ENCODE assay signal across 8 mouse cellular contexts in genomic region chrX:81070210-81070803, GRCm38 (mm10). TPM values are rescaled to one million over a fixed set of nuclear protein-coding genes. Genes with fewer than 3 reads are reported as not detected.
A peak's percentile ranks its signal among the peaks of the same experiment; 100 is the strongest.
DNase-seq lines count a peak whose midpoint lies in the region; ATAC-seq and TF ChIP-seq lines count a peak whose summit lies in the region.

TSS of gene Tmem47 (plus strand) at chrX:81070698.

- no peaks in the 10 kb centered on the region for H3K27me3 ChIP-seq in E14TG2a.4 (ENCODE audit: insufficient read depth, low read length)
- H3K27me3 ChIP-seq in forebrain, embryonic 13.5 days, result no peaks in the 10 kb centered on the region
- no peaks in the 10 kb centered on the region for H3K27me3 ChIP-seq in heart, embryonic 15.5 days
- peaks cover 3% of the 10 kb centered on the region; the same call in 1 of the 2 replicates for H3K27me3 ChIP-seq in liver, embryonic 14.5 days (ENCODE audit: control insufficient read depth, insufficient read depth, low read length)
- H3K27me3 ChIP-seq in neural tube, embryonic 14.5 days (ENCODE audit: control insufficient read depth, insufficient read depth, low read length), result no peaks in the 10 kb centered on the region

- peak; percentile 74 for DNase-seq in kidney, postnatal 14 days
- no peak for DNase-seq in liver, embryonic 14.5 days (ENCODE audit: low read depth in 3 of 3, low spot score in 3 of 3)
- peak; percentile 68 to 71 for DNase-seq in urinary bladder, postnatal 4 days (ENCODE audit: low spot score in 2 of 2)

- 7% methylated on average over 26 of the region's 39 CpGs for WGBS in forebrain, embryonic 13.5 days
- 4% methylated on average over 32 of the region's 39 CpGs for WGBS in heart, embryonic 15.5 days
- WGBS in liver, embryonic 14.5 days (ENCODE audit: insufficient replicate concordance), result 5% methylated on average over 22 of the region's 39 CpGs
- WGBS in neural tube, embryonic 14.5 days, result 4% methylated on average over 35 of the region's 39 CpGs

- TF ChIP-seq CTCF in E14TG2a.4 (conservative IDR thresholded peaks at IDR 0.05; ENCODE audit: low read length), result no peak
- no peak for TF ChIP-seq CTCF in liver, embryonic 14.5 days (IDR thresholded peaks at IDR 0.05; ENCODE audit: low read depth)

- no peaks in the 10 kb centered on the region for H3K36me3 ChIP-seq in E14TG2a.4 (ENCODE audit: insufficient read depth, low read length)
- no peaks in the 10 kb centered on the region for H3K36me3 ChIP-seq in forebrain, embryonic 13.5 days (ENCODE audit: poor library complexity, severe bottlenecking)
- no peaks in the 10 kb centered on the region for H3K36me3 ChIP-seq in heart, embryonic 15.5 days
- no peaks in the 10 kb centered on the region for H3K36me3 ChIP-seq in liver, embryonic 14.5 days (replicated peaks; ENCODE audit: control insufficient read depth, insufficient read depth, low read depth)
- no peaks in the 10 kb centered on the region for H3K36me3 ChIP-seq in neural tube, embryonic 14.5 days (ENCODE audit: control insufficient read depth, insufficient read depth, low read length)

- H3K4me1 ChIP-seq in E14TG2a.4 (replicated peaks; ENCODE audit: low read depth, low read length), result peaks cover 7% of the 10 kb centered on the region; the same call in 1 of the 2 replicates
- H3K4me1 ChIP-seq in brown adipose tissue, adult 24 weeks (ENCODE audit: control insufficient read depth, insufficient read depth, insufficient read length, low read length), result no peaks in the 10 kb centered on the region
- 0 out of 2 replicates have a peak, but pooled peaks cover 4% of the 10 kb centered on the region for H3K4me1 ChIP-seq in forebrain, embryonic 13.5 days
- H3K4me1 ChIP-seq in heart, embryonic 15.5 days (replicated peaks), result 0 out of 2 replicates have a peak, but pooled peaks cover 3% of the 10 kb centered on the region
- H3K4me1 ChIP-seq in liver, embryonic 14.5 days (replicated peaks; ENCODE audit: control insufficient read depth in 2 of 2, insufficient read depth in 2 of 2, low read length in 1 of 2), result no peaks in the 10 kb centered on the region
- no peaks in the 10 kb centered on the region for H3K4me1 ChIP-seq in neural tube, embryonic 14.5 days (ENCODE audit: control insufficient read depth, insufficient read depth, low read length)

- H3K9ac ChIP-seq in forebrain, embryonic 13.5 days, result peak within 1 kb of the TSS; percentile 75
- H3K9ac ChIP-seq in heart, embryonic 15.5 days, result peak within 1 kb of the TSS; percentile 66
- no peak within 1 kb of the TSS for H3K9ac ChIP-seq in liver, embryonic 14.5 days (replicated peaks)
- peak within 1 kb of the TSS; percentile 60 for H3K9ac ChIP-seq in neural tube, embryonic 14.5 days (replicated peaks; ENCODE audit: low read depth, low read length)

- H3K4me2 ChIP-seq in forebrain, embryonic 13.5 days, result peak within 1 kb of the TSS; percentile 60
- H3K4me2 ChIP-seq in heart, embryonic 15.5 days, result peak within 1 kb of the TSS; percentile 65
- peak within 1 kb of the TSS; percentile 54 for H3K4me2 ChIP-seq in liver, embryonic 14.5 days (ENCODE audit: low read depth)
- H3K4me2 ChIP-seq in neural tube, embryonic 14.5 days (ENCODE audit: low read depth, low read length), result peak within 1 kb of the TSS; percentile 50

- ATAC-seq in forebrain, embryonic 13.5 days, result peak; percentile 95
- peak; percentile 96 for ATAC-seq in heart, embryonic 15.5 days (replicated peaks; ENCODE audit: insufficient number of reproducible peaks, insufficient read depth, low FRiP score, low read depth)
- peak; percentile 45 for ATAC-seq in liver, embryonic 14.5 days (ENCODE audit: insufficient read depth)
- peak; percentile 97 for ATAC-seq in neural tube, embryonic 14.5 days (ENCODE audit: low read depth)

- no peak for TF ChIP-seq EP300 in liver, embryonic 14.5 days (IDR thresholded peaks at IDR 0.05; ENCODE audit: low read depth)

- peak within 1 kb of the TSS; percentile 84 for H3K4me3 ChIP-seq in E14TG2a.4 (replicated peaks; ENCODE audit: low read length)
- H3K4me3 ChIP-seq in brown adipose tissue, adult 24 weeks (ENCODE audit: insufficient read depth, low read depth, low read length), result peak within 1 kb of the TSS; percentile 56
- peak within 1 kb of the TSS; percentile 57 for H3K4me3 ChIP-seq in forebrain, embryonic 13.5 days
- peak within 1 kb of the TSS; percentile 66 for H3K4me3 ChIP-seq in heart, embryonic 15.5 days
- peak within 1 kb of the TSS; percentile 34 to 47 for H3K4me3 ChIP-seq in liver, embryonic 14.5 days (ENCODE audit: insufficient read depth in 1 of 2, low read depth in 2 of 2, low read length in 2 of 2)
- peak within 1 kb of the TSS; percentile 57 for H3K4me3 ChIP-seq in neural tube, embryonic 14.5 days (ENCODE audit: low read depth, low read length)

- H3K27ac ChIP-seq in brown adipose tissue, adult 24 weeks (replicated peaks; ENCODE audit: low read depth, low read length), result no peak within 1 kb of the TSS; the same call in 1 of the 2 replicates
- H3K27ac ChIP-seq in forebrain, embryonic 13.5 days, result peak within 1 kb of the TSS; percentile 75
- H3K27ac ChIP-seq in heart, embryonic 15.5 days, result peak within 1 kb of the TSS; percentile 94
- no peak within 1 kb of the TSS for H3K27ac ChIP-seq in liver, embryonic 14.5 days
- peak within 1 kb of the TSS; percentile 64 for H3K27ac ChIP-seq in neural tube, embryonic 14.5 days (ENCODE audit: low read depth, low read length)

- H3K9me3 ChIP-seq in E14TG2a.4 (ENCODE audit: low read length), result no peaks in the 10 kb centered on the region
- H3K9me3 ChIP-seq in forebrain, embryonic 13.5 days (replicated peaks), result no peaks in the 10 kb centered on the region
- H3K9me3 ChIP-seq in heart, embryonic 15.5 days (replicated peaks), result no peaks in the 10 kb centered on the region
- H3K9me3 ChIP-seq in liver, embryonic 14.5 days (ENCODE audit: control insufficient read depth, low read length), result no peaks in the 10 kb centered on the region
- H3K9me3 ChIP-seq in neural tube, embryonic 14.5 days (ENCODE audit: control insufficient read depth, low read length), result no peaks in the 10 kb centered on the region

RNA-seq across cellular contexts. Expression of gene Tmem47, which starts in this region (rescaled TPM):
- polyA plus RNA-seq in brown adipose tissue, adult 24 weeks (2012; ENCODE audit: insufficient read depth, insufficient read length, missing spikeins), result 2.3 and 2.5 TPM in 2 replicates
- 15.2 and 17.5 TPM in 2 replicates for polyA plus RNA-seq in forebrain, embryonic 13.5 days (2015; fragmentation: Nextera tagmentation; extraction: Ambion mirVana)
- 19.4 and 20.9 TPM in 2 replicates for polyA plus RNA-seq in heart, embryonic 15.5 days (2015; fragmentation: Nextera tagmentation; extraction: Ambion mirVana)
- 0.94 and 1.2 TPM in 2 replicates for polyA plus RNA-seq in liver, embryonic 14.5 days (2012; rRNA removed)
- polyA plus RNA-seq in liver, embryonic 14.5 days (2014; fragmentation: Nextera tagmentation; extraction: Ambion mirVana), result 1.3 and 1.5 TPM in 2 replicates
- 24.9 and 28.2 TPM in 2 replicates for polyA plus RNA-seq in neural tube, embryonic 14.5 days (2014; fragmentation: Nextera tagmentation; extraction: Ambion mirVana)

Comparison
In these comparisons a context has a peak if more than half of its experiments do, and no peak if none do; other contexts are left out.
1. H3K27ac ChIP-seq: peak in forebrain, embryonic 13.5 days (single experiment), heart, embryonic 15.5 days (single experiment) and neural tube, embryonic 14.5 days (single experiment); none in brown adipose tissue, adult 24 weeks (single experiment) and liver, embryonic 14.5 days (single experiment).
2. ATAC-seq: peak in every context shown above with its lines; median percentile 97 in neural tube, embryonic 14.5 days; 96 in heart, embryonic 15.5 days; 95 in forebrain, embryonic 13.5 days; 45 in liver, embryonic 14.5 days.
3. DNase-seq: peak in kidney, postnatal 14 days (single experiment) and urinary bladder, postnatal 4 days (2 of 2); none in liver, embryonic 14.5 days (0 of 3).
4. Peak in every context shown above with its lines, with median percentiles within 50 percentile points of each other: H3K4me3 ChIP-seq and H3K4me2 ChIP-seq.